Comparison of ENCODE assay signal across 8 mouse cellular contexts in the genomic region with DNA sequence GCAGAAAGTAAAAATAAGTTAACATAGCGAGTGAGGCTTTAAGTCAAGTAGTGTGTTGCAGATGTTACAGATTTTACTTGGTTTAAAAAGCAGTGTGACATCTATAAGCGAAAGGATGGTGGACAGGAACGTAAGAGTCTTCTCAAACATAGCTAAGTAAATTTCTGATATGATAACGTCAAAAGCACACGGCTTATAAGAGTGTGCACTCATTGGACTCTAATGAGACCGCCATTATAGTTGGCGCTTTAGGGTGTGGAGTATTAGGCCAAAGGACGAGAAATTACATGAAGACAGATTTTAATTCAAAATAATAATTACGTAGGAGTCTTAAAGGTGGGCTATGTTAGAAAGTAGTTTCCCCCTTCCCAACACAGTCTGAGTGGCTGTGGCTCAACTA. TPM values are rescaled to one million over a fixed set of nuclear protein-coding genes. Genes with fewer than 3 reads are reported as not detected.
A peak's percentile ranks its signal among the peaks of the same experiment; 100 is the strongest.
DNase-seq lines count a peak whose midpoint lies in the region; ATAC-seq and TF ChIP-seq lines count a peak whose summit lies in the region.

No protein-coding gene starts in this region.

- H3K4me3 ChIP-seq in kidney, embryonic 14.5 days (ENCODE audit: low read length) = peak overlapping the region; percentile 99
- peak overlapping the region; percentile 91 for H3K4me3 ChIP-seq in cortical plate, adult 2 months (ENCODE audit: insufficient read depth, low read length)
- H3K4me3 ChIP-seq in hindbrain, embryonic 14.5 days (replicated peaks; ENCODE audit: low read length) = peak overlapping the region; percentile 70
- peak overlapping the region; percentile 99 for H3K4me3 ChIP-seq in midbrain, embryonic 11.5 days (ENCODE audit: low read depth, low read length)

- H3K9ac ChIP-seq in kidney, embryonic 14.5 days (ENCODE audit: low read depth, low read length) = peak overlapping the region; percentile 83; the same call in 1 of the 2 replicates
- peak overlapping the region; percentile 82 for H3K9ac ChIP-seq in hindbrain, embryonic 14.5 days
- peak overlapping the region; percentile 89 for H3K9ac ChIP-seq in midbrain, embryonic 11.5 days (ENCODE audit: low read length)

- no peaks in the 10 kb centered on the region; the same call in 1 of the 2 replicates for H3K4me1 ChIP-seq in kidney, embryonic 14.5 days (ENCODE audit: control insufficient read depth, insufficient read depth, low read length)
- no peaks in the 10 kb centered on the region; the same call in 1 of the 2 replicates for H3K4me1 ChIP-seq in cortical plate, adult 2 months (ENCODE audit: control insufficient read depth, insufficient read depth, low read length)
- H3K4me1 ChIP-seq in hindbrain, embryonic 14.5 days (replicated peaks; ENCODE audit: control insufficient read depth, insufficient read depth, low read length) = peaks cover 10% of the 10 kb centered on the region
- peaks cover 5% of the 10 kb centered on the region for H3K4me1 ChIP-seq in midbrain, embryonic 11.5 days (ENCODE audit: control insufficient read depth, insufficient read depth, low read length)

- peak overlapping the region; percentile 90 for H3K4me2 ChIP-seq in kidney, embryonic 14.5 days (replicated peaks; ENCODE audit: low read depth, low read length)
- peak overlapping the region; percentile 78 for H3K4me2 ChIP-seq in hindbrain, embryonic 14.5 days (replicated peaks)
- peak overlapping the region; percentile 68 for H3K4me2 ChIP-seq in midbrain, embryonic 11.5 days

- TF ChIP-seq CTCF in cortical plate, adult 2 months (IDR thresholded peaks at IDR 0.05; ENCODE audit: extremely low read depth, insufficient read depth, low read length) = no peak

- no peaks in the 10 kb centered on the region for H3K27me3 ChIP-seq in kidney, embryonic 14.5 days (ENCODE audit: control insufficient read depth, insufficient read depth, low read length)
- H3K27me3 ChIP-seq in hindbrain, embryonic 14.5 days (ENCODE audit: control insufficient read depth, insufficient read depth, low read length) = peaks cover 4% of the 10 kb centered on the region; the same call in 1 of the 2 replicates
- no peaks in the 10 kb centered on the region for H3K27me3 ChIP-seq in midbrain, embryonic 11.5 days (ENCODE audit: control insufficient read depth, insufficient read depth, low read length)

- 48% methylated on average over 9 of the region's 9 CpGs for WGBS in kidney, embryonic 14.5 days
- WGBS in hindbrain, embryonic 14.5 days = 50% methylated on average over 9 of the region's 9 CpGs
- 52% methylated on average over 9 of the region's 9 CpGs for WGBS in midbrain, embryonic 11.5 days

- H3K27ac ChIP-seq in kidney, embryonic 14.5 days (ENCODE audit: low read depth, low read length) = no peak overlapping the region
- no peak overlapping the region for H3K27ac ChIP-seq in cortical plate, adult 2 months (ENCODE audit: insufficient read depth, low read length)
- H3K27ac ChIP-seq in hindbrain, embryonic 14.5 days = no peak overlapping the region
- H3K27ac ChIP-seq in midbrain, embryonic 11.5 days (ENCODE audit: low read depth, low read length) = no peak overlapping the region

- intact Hi-C loops in left cerebral cortex, postnatal 25 days (cut with DNase I) = loop anchor here (10.0 kb wide), 1 partner anchor 91 kb away; no protein-coding TSS in a partner anchor

- no peaks in the 10 kb centered on the region for H3K9me3 ChIP-seq in kidney, embryonic 14.5 days (ENCODE audit: control insufficient read depth, low read length)
- H3K9me3 ChIP-seq in hindbrain, embryonic 14.5 days (ENCODE audit: control insufficient read depth, low read length) = no peaks in the 10 kb centered on the region
- H3K9me3 ChIP-seq in midbrain, embryonic 11.5 days (ENCODE audit: control insufficient read depth, low read length) = no peaks in the 10 kb centered on the region

- ATAC-seq in kidney, embryonic 14.5 days (ENCODE audit: low FRiP score, low TSS enrichment) = no peak; the same call in 1 of the 2 replicates
- ATAC-seq in hindbrain, embryonic 14.5 days (ENCODE audit: low FRiP score) = 0 out of 2 replicates have a peak, but pooled peaks have one; percentile 19
- ATAC-seq in midbrain, embryonic 11.5 days (ENCODE audit: low FRiP score) = peak; percentile 47; the same call in 1 of the 2 replicates

- DNase-seq in kidney, postnatal 25 days = no peak
- no peak for DNase-seq in hindbrain, embryonic 14.5 days (ENCODE audit: low spot score)
- DNase-seq in midbrain, embryonic 11.5 days (ENCODE audit: low spot score, missing footprints) = no peak
- no peak for DNase-seq in left cerebral cortex, postnatal 25 days (ENCODE audit: low spot score in 2 of 2)
- no peak for DNase-seq in ovary, adult 18-20 months (ENCODE audit: low spot score)
- DNase-seq in kidney, postnatal 14 days = no peak

- no peak for TF ChIP-seq POLR2A in cortical plate, adult 2 months (IDR thresholded peaks at IDR 0.05; ENCODE audit: extremely low read depth, insufficient read depth, low read length)

- no peaks in the 10 kb centered on the region for H3K36me3 ChIP-seq in kidney, embryonic 14.5 days (ENCODE audit: control insufficient read depth, insufficient read depth, low read length)
- H3K36me3 ChIP-seq in hindbrain, embryonic 14.5 days (replicated peaks; ENCODE audit: control insufficient read depth, insufficient read depth) = no peaks in the 10 kb centered on the region
- no peaks in the 10 kb centered on the region for H3K36me3 ChIP-seq in midbrain, embryonic 11.5 days (ENCODE audit: control insufficient read depth, insufficient read depth, low read length)

RNA-seq across cellular contexts. Expression of gene Gpr89, which starts 0.4 kb away (rescaled TPM):
- 47.3 and 50.9 TPM in 2 replicates for polyA plus RNA-seq in kidney, embryonic 14.5 days (2014; fragmentation: Nextera tagmentation; extraction: Ambion mirVana)
- polyA plus RNA-seq in cortical plate, adult 2 months (2012; rRNA removed) = 20.4 and 22.4 TPM in 2 replicates
- 42.1 and 44.5 TPM in 2 replicates for polyA plus RNA-seq in hindbrain, embryonic 14.5 days (2014; fragmentation: Nextera tagmentation; extraction: Ambion mirVana)
- 40.3 TPM in 2 replicates for polyA plus RNA-seq in midbrain, embryonic 11.5 days (2014; fragmentation: Nextera tagmentation; extraction: Ambion mirVana)
- total RNA-seq in left cerebral cortex, postnatal 25 days (2021) = 10 to 100 TPM; 44.6 to 46.3 TPM

RNA-seq across cellular contexts. Expression of gene Gja5, which starts 1.1 kb away (rescaled TPM):
- 5.6 TPM in 2 replicates for polyA plus RNA-seq in kidney, embryonic 14.5 days (2014; fragmentation: Nextera tagmentation; extraction: Ambion mirVana)
- polyA plus RNA-seq in cortical plate, adult 2 months (2012; rRNA removed) = 0.48 and 0.53 TPM in 2 replicates
- 1.3 TPM in 2 replicates for polyA plus RNA-seq in hindbrain, embryonic 14.5 days (2014; fragmentation: Nextera tagmentation; extraction: Ambion mirVana)
- polyA plus RNA-seq in midbrain, embryonic 11.5 days (2014; fragmentation: Nextera tagmentation; extraction: Ambion mirVana) = 3.1 and 3.8 TPM in 2 replicates
- 1 to 10 TPM; 1.2 to 2.3 TPM for total RNA-seq in left cerebral cortex, postnatal 25 days (2021)

RNA-seq across cellular contexts. Expression of gene Gja8, which starts 20.2 kb away (rescaled TPM):
- polyA plus RNA-seq in kidney, embryonic 14.5 days (2014; fragmentation: Nextera tagmentation; extraction: Ambion mirVana) = 0.16 and 0.20 TPM in 2 replicates
- not detected in 2 replicates for polyA plus RNA-seq in cortical plate, adult 2 months (2012; rRNA removed)
- 0.04 TPM in 1 of 2 replicates, not detected in the other for polyA plus RNA-seq in hindbrain, embryonic 14.5 days (2014; fragmentation: Nextera tagmentation; extraction: Ambion mirVana)
- polyA plus RNA-seq in midbrain, embryonic 11.5 days (2014; fragmentation: Nextera tagmentation; extraction: Ambion mirVana) = not detected in 2 replicates
- total RNA-seq in left cerebral cortex, postnatal 25 days (2021) = not detected
